Mouse (Mus musculus) neural tube, embryonic 11.5 days (tissue): Measurements from ENCODE around the gene Cilp2. TPM values are rescaled to one million over a fixed set of nuclear protein-coding genes. Genes with fewer than 3 reads are reported as not detected.

Experiments used
- polyA plus RNA-seq: library from polyadenylated mRNA; unstranded; fragments of >200 nt; fragmentation: Nextera tagmentation; extraction: Ambion mirVana; gene quantifications from 2 replicates; pipeline ENCODE4 v1.2.1, GENCODE M21; 2014

Cilp2 gene
- polyA plus RNA-seq, 1 experiment from 2014 or later = 0.86 TPM

Other genes starting within 250 kb of the Cilp2 start
- gene Zfp964, start 233.2 kb downstream of the Cilp2 start, polyA plus RNA-seq = 1.8 and 2.6 TPM in 2 replicates
- 37.0 and 37.1 TPM in 2 replicates for gene Zfp869, start 177.0 kb downstream of the Cilp2 start, polyA plus RNA-seq
- 7.6 and 8.8 TPM in 2 replicates for gene Zfp963, start 137.7 kb downstream of the Cilp2 start, polyA plus RNA-seq
- 0.36 TPM in 1 of 2 replicates, not detected in the other for gene Gm20422, start 112.8 kb downstream of the Cilp2 start, polyA plus RNA-seq
- gene Atp13a1, start 96.5 kb downstream of the Cilp2 start, polyA plus RNA-seq = 47.7 and 50.1 TPM in 2 replicates
- 39.5 and 42.0 TPM in 2 replicates for gene Zfp866, start 96.5 kb downstream of the Cilp2 start, polyA plus RNA-seq
- 10.9 and 14.2 TPM in 2 replicates for gene Gmip, start 79.0 kb downstream of the Cilp2 start, polyA plus RNA-seq
- gene Lpar2, start 65.3 kb downstream of the Cilp2 start, polyA plus RNA-seq = 0.73 and 1.2 TPM in 2 replicates
- 28.8 and 31.2 TPM in 2 replicates for gene Pbx4, start 55.2 kb downstream of the Cilp2 start, polyA plus RNA-seq
- 4.1 and 4.8 TPM in 2 replicates for gene Tssk6, start 14.5 kb upstream of the Cilp2 start, polyA plus RNA-seq
- gene Ndufa13, start 14.9 kb upstream of the Cilp2 start, polyA plus RNA-seq = 151 and 161 TPM in 2 replicates
- gene Yjefn3, start 15.0 kb upstream of the Cilp2 start, polyA plus RNA-seq = 3.7 and 5.0 TPM in 2 replicates
- 80.7 and 92.7 TPM in 2 replicates for gene Gatad2a, start 108.7 kb upstream of the Cilp2 start, polyA plus RNA-seq
- 57.3 and 62.1 TPM in 2 replicates for gene Mau2, start 155.0 kb upstream of the Cilp2 start, polyA plus RNA-seq
- 39.2 and 39.5 TPM in 2 replicates for gene Sugp1, start 155.1 kb upstream of the Cilp2 start, polyA plus RNA-seq
- 0.53 and 1.3 TPM in 2 replicates for gene Tm6sf2, start 185.2 kb upstream of the Cilp2 start, polyA plus RNA-seq
- gene Hapln4, start 195.8 kb upstream of the Cilp2 start, polyA plus RNA-seq = 0.21 and 0.27 TPM in 2 replicates
- 55.8 and 59.7 TPM in 2 replicates for gene Ncan, start 233.2 kb upstream of the Cilp2 start, polyA plus RNA-seq
- gene Nr2c2ap, start 243.6 kb upstream of the Cilp2 start, polyA plus RNA-seq = 18.9 and 20.6 TPM in 2 replicates